Mouse (Mus musculus): ENCODE data around the gene Olfr1128.
"Not testable (repeated sequence)": the region's sequence is repeated elsewhere in the genome, so short reads cannot be mapped to it uniquely, and the experiment has no call there.

Gene Olfr1128

GRCm38 (mm10) chr2:87545442-87545841 is at the start of gene Olfr1128:
Olfr1128 (minus strand) TSS chr2:87545542.
- DNase-seq (ENCODE audit: low spot score): no peak

- DNase-seq (ENCODE audit: low spot score): not testable (repeated sequence)
Observed at GRCm38 (mm10) chr2:87573602-87574001, 28.3 kb upstream of the Olfr1128 start, which contains the start of gene Olfr1129. Olfr1129 (plus strand) TSS chr2:87573902.

GRCm38 (mm10) chr2:87534826-87535225 is 10.5 kb downstream of the Olfr1128 start:
- DNase-seq (ENCODE audit: low spot score): no peak

- DNase-seq (ENCODE audit: low spot score): no peak
Observed at GRCm38 (mm10) chr2:87531496-87531895, 13.8 kb downstream of the Olfr1128 start, which contains the start of gene Olfr153. Olfr153 (plus strand) TSS chr2:87531796.

- not testable (repeated sequence) for DNase-seq (ENCODE audit: low spot score)
Observed at GRCm38 (mm10) chr2:87525899-87526616, 19.3 kb downstream of the Olfr1128 start.

- DNase-seq (ENCODE audit: low spot score): no peak
Observed at GRCm38 (mm10) chr2:87520651-87521050, 24.7 kb downstream of the Olfr1128 start.

GRCm38 (mm10) chr2:87516581-87516980 is 28.8 kb downstream of the Olfr1128 start:
- no peak for DNase-seq (ENCODE audit: low spot score)

- no peak for DNase-seq (ENCODE audit: low spot score)
Observed at GRCm38 (mm10) chr2:87515457-87516060, 29.8 kb downstream of the Olfr1128 start.

GRCm38 (mm10) chr2:87515046-87515445 is 30.3 kb downstream of the Olfr1128 start:
- no peak for DNase-seq (ENCODE audit: low spot score)

- DNase-seq (ENCODE audit: low spot score): no peak
Observed at GRCm38 (mm10) chr2:87506265-87506664, 39.1 kb downstream of the Olfr1128 start, which contains the start of gene Pramel6. Pramel6 (plus strand) TSS chr2:87506565.

GRCm38 (mm10) chr2:87496993-87497392 is 48.3 kb downstream of the Olfr1128 start, which contains the start of gene Pramel7:
Pramel7 (minus strand) TSS chr2:87497093.
- not testable (repeated sequence) for DNase-seq (ENCODE audit: low spot score)
